Mouse (Mus musculus) embryonic facial prominence, embryonic 12.5 days (tissue): ENCODE measurements around the gene Slc13a1. TPM values are rescaled to one million over a fixed set of nuclear protein-coding genes. Genes with fewer than 3 reads are reported as not detected.
"Not testable (repeated sequence)": the region's sequence is repeated elsewhere in the genome, so short reads cannot be mapped to it uniquely, and the experiment has no call there.

Experiments
- ATAC-seq: fragments of 200-750 bp; cut with Nextera tagmentation; 2 replicates; pipeline ENCODE4 v1.8.0; 2017; ENCODE audit not compliant: insufficient number of reproducible peaks, insufficient read depth, low FRiP score, low TSS enrichment
- H3K27ac ChIP-seq: fragments of 300-500 bp; sonication (generic); 2 replicates; pipeline ENCODE4 v1.5.1; 2016; ENCODE audit warnings: mild to moderate bottlenecking
- H3K27me3 ChIP-seq: fragments of 300-500 bp; sonication (generic); 2 replicates; pipeline ENCODE4 v1.6.1; 2016; ENCODE audit warnings: mild to moderate bottlenecking, moderate library complexity
- H3K36me3 ChIP-seq: fragments of 300-500 bp; sonication (generic); 2 replicates; pipeline ENCODE4 v1.6.1; 2016; ENCODE audit warnings: mild to moderate bottlenecking
- H3K4me1 ChIP-seq: fragments of 300-500 bp; sonication (generic); 2 replicates; pipeline ENCODE4 v1.6.1; 2016
- H3K4me2 ChIP-seq: fragments of 300-500 bp; sonication (generic); replicated peaks from 2 replicates; pipeline ENCODE4 v1.6.1; 2016; ENCODE audit warnings: mild to moderate bottlenecking, moderate library complexity
- H3K4me3 ChIP-seq: fragments of 300-500 bp; sonication (generic); 2 replicates; pipeline ENCODE4 v1.5.1; 2016; ENCODE audit warnings: mild to moderate bottlenecking
- H3K9ac ChIP-seq: fragments of 300-500 bp; sonication (generic); 2 replicates; pipeline ENCODE4 v1.6.1; 2016; ENCODE audit warnings: mild to moderate bottlenecking, moderate library complexity
- H3K9me3 ChIP-seq: fragments of 300-500 bp; sonication (generic); 2 replicates; pipeline ENCODE4 v1.6.1; 2016; ENCODE audit warnings: mild to moderate bottlenecking, moderate library complexity
- WGBS: fragments of 180-500 bp; shearing (Covaris S2); methylation state at CpG from one replicate; pipeline ENCODE4 v1.1.7; 2016; 5-methylcytosine and 5-hydroxymethylcytosine counted together
- polyA plus RNA-seq: library from polyadenylated mRNA; unstranded; fragments of >200 nt; fragmentation: Nextera tagmentation; extraction: Ambion mirVana; gene quantifications from 2 replicates; pipeline ENCODE4 v1.2.1, GENCODE M21; 2016

The Slc13a1 gene
- polyA plus RNA-seq, result 0.06 and 0.18 TPM in 2 replicates

GRCm38 (mm10) chr6:24167734-24168327, at the start of gene Slc13a1:
Gene Slc13a1 (minus strand): TSS chr6:24168092.
- H3K4me2 ChIP-seq, result no peak within 1 kb of the TSS
- ATAC-seq, result no peak
- H3K9me3 ChIP-seq, result no peaks in the 10 kb centered on the region
- no peak within 1 kb of the TSS for H3K4me3 ChIP-seq
- 91% methylated on average over 5 of the region's 5 CpGs for WGBS
- no peaks in the 10 kb centered on the region for H3K27me3 ChIP-seq
- H3K27ac ChIP-seq, result no peak within 1 kb of the TSS
- H3K36me3 ChIP-seq, result no peaks in the 10 kb centered on the region
- H3K4me1 ChIP-seq, result no peaks in the 10 kb centered on the region
- H3K9ac ChIP-seq, result no peak within 1 kb of the TSS

GRCm38 (mm10) chr6:24207866-24208265, 40.0 kb upstream of the Slc13a1 start:
- Histone ChIP-seq H3K4me2 (no peak overlapping the region), H3K9ac (no peak overlapping the region), H3K27ac (no peak overlapping the region), H3K27me3 (no peaks in the 10 kb centered on the region), H3K4me1 (no peaks in the 10 kb centered on the region), H3K9me3 (no peaks in the 10 kb centered on the region), H3K36me3 (no peaks in the 10 kb centered on the region), H3K4me3 (no peak overlapping the region)
- 76% methylated on average over 3 of the region's 3 CpGs for WGBS
- no peak for ATAC-seq

DNA sequence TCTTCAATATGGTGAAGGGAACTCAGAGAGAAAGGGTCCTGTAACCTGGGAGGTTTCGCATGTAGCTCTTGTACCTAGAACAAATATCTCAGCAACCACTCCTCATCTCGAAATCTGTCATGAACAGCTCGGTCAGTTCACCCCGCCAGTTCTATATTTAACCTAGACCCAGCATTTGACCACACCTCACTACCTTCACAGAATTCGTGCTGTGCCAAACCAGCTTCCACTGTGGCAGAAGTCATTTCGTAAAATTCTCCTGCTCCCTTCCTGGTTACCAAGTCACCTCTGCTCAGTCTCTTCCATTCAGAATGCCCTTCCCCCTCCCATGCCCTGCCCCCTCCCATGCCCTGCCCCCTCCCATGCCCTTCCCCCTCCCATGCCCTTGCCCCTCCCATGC, 34.3 kb upstream of the Slc13a1 start:
- Histone ChIP-seq H3K4me1 (no peaks in the 10 kb centered on the region), H3K36me3 (no peaks in the 10 kb centered on the region), H3K4me3 (no peak overlapping the region), H3K9me3 (no peaks in the 10 kb centered on the region), H3K27me3 (no peaks in the 10 kb centered on the region), H3K9ac (no peak overlapping the region), H3K27ac (no peak overlapping the region), H3K4me2 (no peak overlapping the region)
- 89% methylated on average over 6 of the region's 6 CpGs for WGBS
- ATAC-seq, result no peak

DNA sequence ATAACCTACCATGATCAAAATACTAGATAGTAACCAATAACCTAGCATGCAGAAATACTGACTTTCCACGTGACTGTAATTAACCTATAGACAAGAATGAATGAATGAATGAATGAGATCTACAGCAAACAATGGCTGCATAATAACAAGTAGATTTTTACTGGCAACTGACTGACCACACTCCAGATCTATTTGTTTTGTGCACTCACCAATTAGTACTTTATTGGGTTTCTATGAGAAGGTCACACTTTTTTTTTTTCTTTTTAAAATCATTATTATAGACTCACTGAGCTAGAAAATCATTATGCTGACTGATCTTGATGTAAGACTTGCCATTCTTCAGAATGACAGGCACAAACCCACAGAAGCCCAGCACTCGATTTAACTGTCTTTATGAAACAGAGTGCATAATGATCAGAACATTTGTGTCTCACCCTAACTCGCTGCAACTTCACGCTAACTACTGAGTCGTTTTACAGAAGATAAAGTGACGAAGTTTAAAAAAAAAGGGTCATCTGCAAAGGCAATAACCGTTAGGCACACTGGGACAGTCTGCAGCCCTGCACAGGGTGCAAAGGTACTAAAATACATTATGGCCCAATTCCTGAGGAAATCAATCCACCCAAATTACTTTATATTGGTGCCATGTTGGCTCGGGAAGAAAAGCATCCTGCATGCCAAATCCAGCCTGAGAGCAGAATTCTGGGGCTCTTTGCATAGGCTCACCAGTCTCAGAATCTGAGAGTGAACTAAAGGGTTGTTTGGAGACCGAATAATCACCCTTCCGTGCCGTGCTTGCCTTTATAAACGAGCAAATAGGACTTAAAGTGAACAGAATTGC, 33.0 kb upstream of the Slc13a1 start:
- Histone ChIP-seq H3K9me3 (no peaks in the 10 kb centered on the region), H3K4me1 (no peaks in the 10 kb centered on the region), H3K9ac (no peak overlapping the region), H3K36me3 (no peaks in the 10 kb centered on the region), H3K4me2 (no peak overlapping the region), H3K27me3 (no peaks in the 10 kb centered on the region), H3K27ac (no peak overlapping the region), H3K4me3 (no peak overlapping the region)
- no peak for ATAC-seq
- WGBS, result 80% methylated on average over 12 of the region's 12 CpGs

DNA sequence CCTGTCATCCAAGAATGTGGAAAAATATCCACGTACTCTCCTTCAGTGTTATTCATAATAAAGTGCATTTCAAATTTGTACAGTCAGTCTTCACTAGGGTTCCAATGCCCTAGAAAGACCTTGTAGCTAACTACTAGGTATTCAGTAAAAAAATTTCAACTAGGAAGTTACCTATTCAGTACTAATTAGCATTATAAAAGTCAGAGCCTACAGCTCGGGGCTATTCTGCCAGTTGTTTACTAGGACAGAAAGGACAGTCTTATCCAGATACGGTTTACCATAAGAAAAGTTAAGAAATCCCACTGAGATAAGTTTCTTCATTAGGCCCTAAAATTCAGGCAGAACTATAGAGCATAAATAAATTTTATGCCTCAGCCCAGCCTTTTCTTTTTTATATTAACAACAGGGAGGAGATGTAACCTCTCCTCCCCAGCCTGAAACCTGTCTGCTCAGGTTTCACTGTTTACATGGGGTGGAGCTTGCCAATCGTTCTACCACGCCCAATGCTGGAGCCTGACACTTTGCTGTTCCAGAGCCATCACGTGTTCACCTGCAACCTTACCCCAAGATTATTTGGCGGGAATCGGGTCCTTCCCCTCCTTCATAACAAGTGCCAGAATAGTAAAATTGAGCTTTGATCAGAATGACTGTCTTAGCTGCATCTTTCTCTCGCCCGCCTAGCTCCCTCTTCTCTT, 29.8 kb upstream of the Slc13a1 start:
- not testable (repeated sequence) for H3K4me3 ChIP-seq, ATAC-seq
- WGBS, result 81% methylated on average over 10 of the region's 10 CpGs

DNA sequence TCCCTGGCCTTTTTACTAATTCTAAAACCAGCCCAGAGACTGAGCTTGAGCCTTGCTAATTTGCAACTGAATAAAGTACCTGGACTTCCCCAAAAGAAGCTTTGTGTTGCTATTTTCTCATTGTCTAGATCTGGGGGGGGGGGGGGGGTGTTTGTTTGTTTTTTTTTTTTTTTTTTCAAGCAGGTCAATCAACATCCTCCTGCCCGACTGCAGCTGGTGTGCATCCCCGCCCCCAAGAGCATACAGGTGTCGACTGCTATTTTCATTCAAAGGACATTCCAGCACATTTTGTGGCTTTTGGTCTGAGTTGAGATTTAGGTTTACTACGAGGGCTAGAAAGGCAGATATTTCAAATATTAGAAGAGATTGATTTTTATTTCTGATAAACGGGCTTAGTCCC, 28.5 kb upstream of the Slc13a1 start:
- 47% methylated on average over 5 of the region's 5 CpGs for WGBS
- H3K27me3 ChIP-seq, H3K4me2 ChIP-seq, ATAC-seq, H3K27ac ChIP-seq, H3K9ac ChIP-seq, H3K9me3 ChIP-seq, H3K4me1 ChIP-seq, H3K4me3 ChIP-seq, H3K36me3 ChIP-seq: not testable (repeated sequence)

More for the DNA sequence above, 29.8 kb upstream of the Slc13a1 start:
- H3K36me3 ChIP-seq, H3K9ac ChIP-seq, H3K4me1 ChIP-seq, H3K9me3 ChIP-seq, H3K27me3 ChIP-seq, H3K4me2 ChIP-seq, H3K27ac ChIP-seq: not testable (repeated sequence)

DNA sequence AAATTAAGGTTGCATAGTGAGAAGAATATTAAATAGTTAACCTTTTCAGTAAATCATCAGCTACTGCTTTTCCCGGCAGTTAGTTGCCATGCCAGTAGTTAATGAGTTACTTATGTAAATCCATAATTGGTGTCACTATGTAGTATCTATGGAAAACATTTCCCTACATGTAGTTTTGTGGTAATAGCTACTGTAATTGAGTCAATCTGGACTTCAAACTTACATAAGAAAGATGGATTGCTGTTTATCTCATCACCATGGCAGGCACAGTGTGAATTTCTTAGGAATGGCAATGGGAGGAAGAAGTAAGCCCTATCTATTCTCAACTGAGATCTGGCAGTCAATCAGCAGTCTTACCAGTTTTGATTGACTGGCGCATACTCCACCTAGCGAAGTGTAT, 15.5 kb upstream of the Slc13a1 start:
- H3K9me3 ChIP-seq, result no peaks in the 10 kb centered on the region
- no peak for ATAC-seq
- no peaks in the 10 kb centered on the region for H3K27me3 ChIP-seq
- H3K27ac ChIP-seq, result no peak overlapping the region
- H3K36me3 ChIP-seq, result no peaks in the 10 kb centered on the region
- no peaks in the 10 kb centered on the region for H3K4me1 ChIP-seq
- no peak overlapping the region for H3K4me2 ChIP-seq
- no peak overlapping the region for H3K4me3 ChIP-seq
- H3K9ac ChIP-seq, result no peak overlapping the region
- WGBS, result 85% methylated on average over 3 of the region's 3 CpGs

- Histone ChIP-seq H3K4me2 (no peak overlapping the region), H3K27me3 (no peaks in the 10 kb centered on the region), H3K9me3 (no peaks in the 10 kb centered on the region), H3K9ac (no peak overlapping the region), H3K27ac (no peak overlapping the region), H3K4me3 (no peak overlapping the region), H3K36me3 (no peaks in the 10 kb centered on the region), H3K4me1 (no peaks in the 10 kb centered on the region)
- ATAC-seq, result no peak
- 82% methylated on average over 3 of the region's 3 CpGs for WGBS
Measured at GRCm38 (mm10) chr6:24175393-24175792, 7.5 kb upstream of the Slc13a1 start.

GRCm38 (mm10) chr6:24173951-24174350, 6.1 kb upstream of the Slc13a1 start:
- no peaks in the 10 kb centered on the region for H3K9me3 ChIP-seq
- no peaks in the 10 kb centered on the region for H3K4me1 ChIP-seq
- H3K36me3 ChIP-seq, result no peaks in the 10 kb centered on the region
- no peak for ATAC-seq
- no peak overlapping the region for H3K27ac ChIP-seq
- H3K4me3 ChIP-seq, result no peak overlapping the region
- H3K27me3 ChIP-seq, result no peaks in the 10 kb centered on the region
- no peak overlapping the region for H3K9ac ChIP-seq
- no peak overlapping the region for H3K4me2 ChIP-seq

DNA sequence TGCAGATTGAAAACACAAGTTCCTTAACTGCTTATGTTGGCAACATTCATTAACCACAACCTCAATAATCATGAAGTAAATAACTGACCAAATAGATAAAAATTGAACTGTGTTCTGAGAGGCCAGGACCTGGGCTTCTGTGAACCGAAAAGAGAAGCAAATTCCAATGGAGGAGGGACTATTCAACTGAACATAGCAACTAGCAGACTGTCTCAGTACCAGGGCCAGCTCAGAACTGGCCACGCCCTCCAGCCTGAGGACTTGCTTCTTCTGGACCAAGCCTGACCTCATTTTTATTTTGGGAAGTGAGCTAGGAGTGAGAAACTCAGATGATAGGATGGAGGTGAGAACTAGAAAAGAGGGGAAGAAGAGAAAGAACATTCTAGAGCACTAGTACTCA, 4.8 kb upstream of the Slc13a1 start:
- ATAC-seq, result no peak
- Histone ChIP-seq H3K27ac (no peak overlapping the region), H3K4me3 (no peak overlapping the region), H3K9me3 (no peaks in the 10 kb centered on the region), H3K4me1 (no peaks in the 10 kb centered on the region), H3K4me2 (no peak overlapping the region), H3K36me3 (no peaks in the 10 kb centered on the region), H3K9ac (no peak overlapping the region), H3K27me3 (no peaks in the 10 kb centered on the region)
- 49% methylated on average over 2 of the region's 2 CpGs for WGBS

DNA sequence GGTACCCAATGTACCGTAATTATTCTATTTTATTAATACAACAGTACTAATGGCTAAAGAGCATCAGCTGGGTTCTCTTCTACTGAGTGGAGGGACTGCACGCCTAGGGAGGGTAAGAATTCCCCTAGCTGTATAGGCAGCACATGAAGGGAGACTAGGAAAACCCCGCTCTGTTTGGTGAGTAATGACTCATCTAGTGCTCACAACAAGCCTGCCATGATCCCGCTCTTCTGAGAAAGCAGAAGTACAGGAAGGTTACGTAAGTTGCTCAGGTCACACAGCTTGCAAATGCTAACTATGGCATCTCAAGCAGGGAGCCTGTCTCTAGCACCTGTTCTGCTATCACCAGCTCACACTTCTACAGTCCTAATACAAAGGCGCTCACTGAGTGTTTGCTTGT, 1.1 kb downstream of the Slc13a1 start:
- H3K4me2 ChIP-seq, result no peak overlapping the region
- no peaks in the 10 kb centered on the region for H3K27me3 ChIP-seq
- H3K4me1 ChIP-seq, result no peaks in the 10 kb centered on the region
- H3K9me3 ChIP-seq, result no peaks in the 10 kb centered on the region
- 83% methylated on average over 6 of the region's 6 CpGs for WGBS
- H3K4me3 ChIP-seq, result no peak overlapping the region
- no peak for ATAC-seq
- no peak overlapping the region for H3K27ac ChIP-seq
- no peak overlapping the region for H3K9ac ChIP-seq
- H3K36me3 ChIP-seq, result no peaks in the 10 kb centered on the region

GRCm38 (mm10) chr6:24165249-24165648, 2.6 kb downstream of the Slc13a1 start:
- H3K27me3 ChIP-seq, result no peaks in the 10 kb centered on the region
- H3K9ac ChIP-seq, result no peak overlapping the region
- H3K9me3 ChIP-seq, result no peaks in the 10 kb centered on the region
- no peak for ATAC-seq
- no peak overlapping the region for H3K4me2 ChIP-seq
- H3K4me3 ChIP-seq, result no peak overlapping the region
- no peaks in the 10 kb centered on the region for H3K36me3 ChIP-seq
- H3K27ac ChIP-seq, result no peak overlapping the region
- WGBS, result 54% methylated on average over 3 of the region's 3 CpGs
- no peaks in the 10 kb centered on the region for H3K4me1 ChIP-seq
